Mouse (Mus musculus) NIH3T3 (cell line): ENCODE data around the gene Cebpg.

Source experiments
- DNase-seq: peaks from one replicate; pipeline ENCODE4 v3.0.0-alpha.2; 2012; ENCODE audit warnings: low read depth

The Cebpg gene

GRCm38 (mm10) chr7:35054286-35054685 lies 2.1 kb downstream of the Cebpg start:
- peak; percentile 56 for DNase-seq

GRCm38 (mm10) chr7:35053161-35053560 lies 3.2 kb downstream of the Cebpg start:
- DNase-seq: no peak

- no peak for DNase-seq
Observed at GRCm38 (mm10) chr7:35050540-35050939, 5.8 kb downstream of the Cebpg start.

GRCm38 (mm10) chr7:35046091-35046490 lies 10.3 kb downstream of the Cebpg start:
- no peak for DNase-seq

GRCm38 (mm10) chr7:35044719-35045118 lies 11.7 kb downstream of the Cebpg start:
- DNase-seq: no peak

- DNase-seq: no peak
Observed at GRCm38 (mm10) chr7:35043266-35043817, 13.0 kb downstream of the Cebpg start.

- DNase-seq: peak; percentile 76
Observed at GRCm38 (mm10) chr7:35042759-35043217, 13.6 kb downstream of the Cebpg start.

GRCm38 (mm10) chr7:35042209-35042554 lies 14.2 kb downstream of the Cebpg start:
- DNase-seq: no peak

GRCm38 (mm10) chr7:35041286-35042208 lies 14.8 kb downstream of the Cebpg start:
- DNase-seq: peak; percentile 74

- DNase-seq: no peak
Observed at GRCm38 (mm10) chr7:35040176-35040972, 16.0 kb downstream of the Cebpg start.

- DNase-seq: no peak
Observed at GRCm38 (mm10) chr7:35037408-35037807, 19.0 kb downstream of the Cebpg start.

GRCm38 (mm10) chr7:35036266-35036731 lies 20.1 kb downstream of the Cebpg start:
- peak; percentile 82 for DNase-seq

- DNase-seq: no peak
Observed at GRCm38 (mm10) chr7:35035565-35035964, 20.8 kb downstream of the Cebpg start.

- DNase-seq: peak; percentile 20
Observed at GRCm38 (mm10) chr7:35035141-35035553, 21.2 kb downstream of the Cebpg start.

GRCm38 (mm10) chr7:35030567-35030966 lies 25.8 kb downstream of the Cebpg start:
- DNase-seq: no peak

- no peak for DNase-seq
Observed at GRCm38 (mm10) chr7:35029648-35030047, 26.7 kb downstream of the Cebpg start.

GRCm38 (mm10) chr7:35029228-35029627 lies 27.1 kb downstream of the Cebpg start:
- no peak for DNase-seq

- DNase-seq: no peak
Observed at GRCm38 (mm10) chr7:35028559-35028958, 27.8 kb downstream of the Cebpg start.

GRCm38 (mm10) chr7:35027801-35028420 lies 28.5 kb downstream of the Cebpg start:
- DNase-seq: no peak

- peak; percentile 69 for DNase-seq
Observed at GRCm38 (mm10) chr7:35026838-35027291, 29.5 kb downstream of the Cebpg start.

GRCm38 (mm10) chr7:35026276-35026630 lies 30.1 kb downstream of the Cebpg start:
- no peak for DNase-seq
